Mouse (Mus musculus) erythroid progenitor cell, adult 5-6 weeks (primary cell): ENCODE results near the gene Bcl2. TPM values are rescaled to one million over a fixed set of nuclear protein-coding genes. Genes with fewer than 3 reads are reported as not detected.

Experiments
- ATAC-seq: replicated peaks from 2 replicates; pipeline ENCODE4 v1.8.0; 2016; ENCODE audit warnings: moderate number of reproducible peaks, mild to moderate bottlenecking, moderate TSS enrichment, inconsistent platforms; ENCODE audit not compliant: poor library complexity, low FRiP score, severe bottlenecking
- total RNA-seq, 2 experiments: library from RNA; stranded (forward) in 1 of 2; stranded (reverse) in 1 of 2; fragments of 150-400 nt in 1 of 2; fragments of 186-747, 209-891 nt in 1 of 2; gene quantifications; 2 replicates each; pipeline versions ENCODE4 v1.2.3 to v1.2.4; 2015 to 2017; ENCODE audit warnings: low replicate concordance in 2 of 2

Bcl2 gene
- total RNA-seq, 2 experiments from 2014 or later, result 1.1 to 6.7 TPM

GRCm38 (mm10) chr1:106529570-106529969, 184.5 kb downstream of the Bcl2 start:
- ATAC-seq, result no peak

- no peak for ATAC-seq
Measured at GRCm38 (mm10) chr1:106527537-106527936, 186.5 kb downstream of the Bcl2 start.

- no peak for ATAC-seq
Measured at GRCm38 (mm10) chr1:106526751-106527150, 187.3 kb downstream of the Bcl2 start.

GRCm38 (mm10) chr1:106526112-106526511, 188.0 kb downstream of the Bcl2 start:
- ATAC-seq, result no peak

- no peak for ATAC-seq
Measured at GRCm38 (mm10) chr1:106523741-106524140, 190.3 kb downstream of the Bcl2 start.

GRCm38 (mm10) chr1:106523009-106523408, 191.1 kb downstream of the Bcl2 start:
- no peak for ATAC-seq

- no peak for ATAC-seq
Measured at GRCm38 (mm10) chr1:106517591-106518177, 196.4 kb downstream of the Bcl2 start.

- no peak for ATAC-seq
Measured at GRCm38 (mm10) chr1:106517099-106517498, 197.0 kb downstream of the Bcl2 start.

- no peak for ATAC-seq
Measured at GRCm38 (mm10) chr1:106515611-106516010, 198.5 kb downstream of the Bcl2 start.

GRCm38 (mm10) chr1:106513890-106514643, 200.0 kb downstream of the Bcl2 start:
- no peak for ATAC-seq

- ATAC-seq, result no peak
Measured at GRCm38 (mm10) chr1:106513481-106513880, 200.6 kb downstream of the Bcl2 start.

GRCm38 (mm10) chr1:106511593-106511992, 202.5 kb downstream of the Bcl2 start:
- no peak for ATAC-seq

GRCm38 (mm10) chr1:106507556-106507955, 206.5 kb downstream of the Bcl2 start:
- ATAC-seq, result no peak

- ATAC-seq, result no peak
Measured at GRCm38 (mm10) chr1:106503910-106504309, 210.2 kb downstream of the Bcl2 start.

- no peak for ATAC-seq
Measured at GRCm38 (mm10) chr1:106503407-106503806, 210.7 kb downstream of the Bcl2 start.

- no peak for ATAC-seq
Measured at GRCm38 (mm10) chr1:106497999-106498398, 216.1 kb downstream of the Bcl2 start.

Other genes starting within 250 kb of the Bcl2 start
- gene Kdsr, start 45.5 kb upstream of the Bcl2 start, total RNA-seq (2015; ENCODE audit: low replicate concordance), result 1.4 and 4.2 TPM in 2 replicates
- gene Kdsr, start 45.5 kb upstream of the Bcl2 start, total RNA-seq (2017; ENCODE audit: low replicate concordance), result 5.6 and 12.9 TPM in 2 replicates
- gene Vps4b, start 82.5 kb upstream of the Bcl2 start, total RNA-seq (2015; ENCODE audit: low replicate concordance), result 32.7 and 37.5 TPM in 2 replicates
- gene Vps4b, start 82.5 kb upstream of the Bcl2 start, total RNA-seq (2017; ENCODE audit: low replicate concordance), result 32.0 and 34.4 TPM in 2 replicates
- not detected in 2 replicates for gene Serpinb5, start 146.9 kb upstream of the Bcl2 start, total RNA-seq (2015; ENCODE audit: low replicate concordance)
- not detected in 2 replicates for gene Serpinb5, start 146.9 kb upstream of the Bcl2 start, total RNA-seq (2017; ENCODE audit: low replicate concordance)
- not detected in 2 replicates for gene Serpinb12, start 220.2 kb upstream of the Bcl2 start, total RNA-seq (2015; ENCODE audit: low replicate concordance)
- not detected in 2 replicates for gene Serpinb12, start 220.2 kb upstream of the Bcl2 start, total RNA-seq (2017; ENCODE audit: low replicate concordance)